Mouse (Mus musculus): ENCODE results near the gene Bsn.
"Not testable (repeated sequence)": the region's sequence is repeated elsewhere in the genome, so short reads cannot be mapped to it uniquely, and the experiment has no call there.

GRCm38 (mm10) chr9:108135679-108136078, 54.5 kb downstream of the Bsn start:
- TF ChIP-seq USF1 (IDR thresholded peaks at IDR 0.05; ENCODE audit: low read depth); POLR2A (IDR thresholded peaks at IDR 0.05; ENCODE audit: insufficient read length, low read depth); MYOG (IDR thresholded peaks at IDR 0.05; ENCODE audit: control insufficient read depth in 1 of 3, insufficient read depth in 1 of 3, insufficient read length in 2 of 3, low read depth in 2 of 3); CEBPB (IDR thresholded peaks at IDR 0.05; ENCODE audit: insufficient read depth, poor library complexity, severe bottlenecking); TCF3 (IDR thresholded peaks at IDR 0.05; ENCODE audit: insufficient read length, low read depth); POLR2AphosphoS2 (IDR thresholded peaks at IDR 0.05; ENCODE audit: insufficient read length, low read depth); E2F4 (IDR thresholded peaks at IDR 0.05; ENCODE audit: insufficient read depth); MYOD1 (IDR thresholded peaks at IDR 0.05; ENCODE audit: control insufficient read depth in 1 of 3, insufficient read length in 2 of 3, low read depth in 2 of 3): not testable (repeated sequence)
